Mouse (Mus musculus) myocyte (in vitro differentiated cells): ENCODE measurements around the gene Plcb4. TPM values are rescaled to one million over a fixed set of nuclear protein-coding genes. Genes with fewer than 3 reads are reported as not detected.

Source experiments
- H3K27me3 ChIP-seq: one replicate; pipeline ENCODE4 v1.6.1; 2011; ENCODE audit not compliant: control insufficient read depth, insufficient read depth, insufficient read length
- H3K36me3 ChIP-seq: one replicate; pipeline ENCODE4 v1.6.1; 2011; ENCODE audit not compliant: control insufficient read depth, insufficient read depth
- H3K4me2 ChIP-seq: one replicate; pipeline ENCODE4 v1.6.1; 2011; ENCODE audit warnings: low read depth, control low read depth
- H3K4me3 ChIP-seq: one replicate; pipeline ENCODE4 v1.5.1; 2011; ENCODE audit warnings: mild to moderate bottlenecking, control low read depth, moderate library complexity
- H3K79me2 ChIP-seq: one replicate; pipeline ENCODE4 v1.6.1; 2011; ENCODE audit not compliant: control insufficient read depth, insufficient read depth
- H3ac ChIP-seq: one replicate; pipeline ENCODE4 v1.6.1; 2011; ENCODE audit not compliant: control insufficient read depth, insufficient read length
- CEBPB ChIP-seq: IDR thresholded peaks from 2 replicates; pipeline ENCODE4 v1.6.1; 2011; ENCODE audit warnings: mild to moderate bottlenecking, moderate library complexity; ENCODE audit not compliant: poor library complexity, insufficient read depth, severe bottlenecking
- E2F4 ChIP-seq: IDR thresholded peaks from one replicate; pipeline ENCODE4 v1.6.1; 2011; ENCODE audit warnings: mild to moderate bottlenecking, control low read depth, moderate library complexity; ENCODE audit not compliant: insufficient read depth
- MAX ChIP-seq: IDR thresholded peaks from one replicate; pipeline ENCODE4 v1.6.1; 2011; ENCODE audit warnings: low read depth, mild to moderate bottlenecking, control low read depth
- MYOD1 ChIP-seq, 3 experiments: IDR thresholded peaks; one replicate each; pipeline ENCODE4 v1.6.1; 2011; ENCODE audit warnings: control low read depth in 2 of 3, low read depth in 2 of 3, mild to moderate bottlenecking in 2 of 3, moderate library complexity in 1 of 3; ENCODE audit not compliant: insufficient read length in 2 of 3, control insufficient read depth in 1 of 3
- MYOG ChIP-seq, 3 experiments: IDR thresholded peaks; one replicate each; pipeline ENCODE4 v1.6.1; 2011; ENCODE audit warnings: control low read depth in 2 of 3, low read depth in 2 of 3, mild to moderate bottlenecking in 2 of 3; ENCODE audit not compliant: insufficient read length in 2 of 3, control insufficient read depth in 1 of 3, insufficient read depth in 1 of 3
- POLR2A ChIP-seq: IDR thresholded peaks from one replicate; pipeline ENCODE4 v1.6.1; 2011; ENCODE audit warnings: low read depth, mild to moderate bottlenecking, control low read depth, moderate library complexity; ENCODE audit not compliant: insufficient read length
- POLR2AphosphoS2 ChIP-seq: IDR thresholded peaks from one replicate; pipeline ENCODE4 v1.6.1; 2011; ENCODE audit warnings: low read depth, control low read depth; ENCODE audit not compliant: insufficient read length
- REST ChIP-seq: IDR thresholded peaks from one replicate; pipeline ENCODE4 v1.6.1; 2011; ENCODE audit warnings: mild to moderate bottlenecking, control low read depth, moderate library complexity; ENCODE audit not compliant: insufficient read depth, insufficient read length
- SRF ChIP-seq: IDR thresholded peaks from one replicate; pipeline ENCODE4 v1.6.1; 2011; ENCODE audit warnings: low read depth; ENCODE audit not compliant: control insufficient read depth, insufficient read length
- TCF12 ChIP-seq: IDR thresholded peaks from one replicate; pipeline ENCODE4 v1.6.1; 2011; ENCODE audit warnings: mild to moderate bottlenecking, control low read depth; ENCODE audit not compliant: poor library complexity, insufficient read depth, severe bottlenecking
- TCF3 ChIP-seq: IDR thresholded peaks from one replicate; pipeline ENCODE4 v1.6.1; 2011; ENCODE audit warnings: low read depth, control low read depth; ENCODE audit not compliant: insufficient read length
- USF1 ChIP-seq: IDR thresholded peaks from one replicate; pipeline ENCODE4 v1.6.1; 2011; ENCODE audit warnings: low read depth, mild to moderate bottlenecking, control low read depth, moderate library complexity
- polyA plus RNA-seq: library from polyadenylated mRNA; unstranded; fragments of >200 nt; fragmentation: generic; extraction: Trizol; gene quantifications from one replicate; pipeline ENCODE4 v1.2.1, GENCODE M21; 2012; ENCODE audit warnings: missing spikeins

Plcb4 gene
- polyA plus RNA-seq, 1 experiment = 5.3 TPM

DNA sequence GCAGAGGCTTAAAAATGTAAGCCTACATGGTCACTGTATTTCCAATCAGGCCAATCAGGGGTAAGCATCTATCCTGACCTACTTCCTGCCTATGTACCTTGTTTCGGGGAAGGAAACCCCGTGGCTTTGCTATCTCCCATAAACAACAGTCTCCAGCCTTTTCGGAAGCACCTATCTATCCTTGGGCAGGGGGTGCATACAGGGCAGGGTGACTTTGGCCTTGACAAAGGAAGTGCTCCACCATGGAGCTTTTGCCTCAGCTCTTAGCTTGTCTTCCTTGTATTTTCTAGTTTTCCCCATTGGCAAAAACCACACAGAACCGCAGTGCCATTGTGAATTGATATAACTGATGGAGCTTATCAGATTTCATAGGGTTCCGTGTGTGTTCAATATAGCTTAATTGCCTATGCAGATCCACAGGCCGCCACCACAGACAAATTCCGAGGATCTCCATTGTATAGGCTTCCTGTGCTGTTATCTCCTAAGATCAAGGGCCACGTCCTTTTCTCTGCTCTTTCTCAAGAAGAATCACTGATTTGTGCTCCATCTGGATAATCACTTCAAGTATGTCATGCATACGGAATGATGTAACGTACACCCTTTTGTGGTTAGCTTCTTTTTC is 140.4 kb downstream of the Plcb4 start:
- no peaks in the 10 kb centered on the region for H3K36me3 ChIP-seq
- TF ChIP-seq TCF12 = no peak
- TF ChIP-seq REST = no peak
- no peak for TF ChIP-seq USF1
- TF ChIP-seq TCF3 = no peak
- TF ChIP-seq MYOD1 (IDR thresholded peaks at IDR 0.05; ENCODE audit: control insufficient read depth in 1 of 3, insufficient read length in 2 of 3, low read depth in 2 of 3) = no peak
- no peak for TF ChIP-seq SRF
- TF ChIP-seq E2F4 = no peak
- no peak for TF ChIP-seq MAX
- TF ChIP-seq CEBPB = no peak
- no peak for TF ChIP-seq POLR2AphosphoS2
- no peak for TF ChIP-seq POLR2A
- TF ChIP-seq MYOG (IDR thresholded peaks at IDR 0.05; ENCODE audit: control insufficient read depth in 1 of 3, insufficient read depth in 1 of 3, insufficient read length in 2 of 3, low read depth in 2 of 3) = no peak
- H3K79me2 ChIP-seq = no peaks in the 10 kb centered on the region
- no peak overlapping the region for H3ac ChIP-seq
- H3K4me2 ChIP-seq = no peak overlapping the region
- no peak overlapping the region for H3K4me3 ChIP-seq
- H3K27me3 ChIP-seq = no peaks in the 10 kb centered on the region

- H3K36me3 ChIP-seq = no peaks in the 10 kb centered on the region
- no peak overlapping the region for H3K4me2 ChIP-seq
- TF ChIP-seq CEBPB = no peak
- TF ChIP-seq POLR2AphosphoS2 = no peak
- TF ChIP-seq MYOD1 (IDR thresholded peaks at IDR 0.05; ENCODE audit: control insufficient read depth in 1 of 3, insufficient read length in 2 of 3, low read depth in 2 of 3) = no peak
- no peak for TF ChIP-seq USF1
- no peak for TF ChIP-seq SRF
- no peak for TF ChIP-seq MAX
- TF ChIP-seq MYOG (IDR thresholded peaks at IDR 0.05; ENCODE audit: control insufficient read depth in 1 of 3, insufficient read depth in 1 of 3, insufficient read length in 2 of 3, low read depth in 2 of 3) = no peak
- TF ChIP-seq TCF12 = no peak
- TF ChIP-seq REST = no peak
- no peak for TF ChIP-seq TCF3
- H3ac ChIP-seq = no peak overlapping the region
- no peaks in the 10 kb centered on the region for H3K27me3 ChIP-seq
- no peaks in the 10 kb centered on the region for H3K79me2 ChIP-seq
- no peak overlapping the region for H3K4me3 ChIP-seq
Observed at GRCm38 (mm10) chr2:135800385-135800784, 141.6 kb downstream of the Plcb4 start.

GRCm38 (mm10) chr2:135802878-135803450 is 144.2 kb downstream of the Plcb4 start:
- no peaks in the 10 kb centered on the region for H3K79me2 ChIP-seq
- H3K27me3 ChIP-seq = no peaks in the 10 kb centered on the region
- TF ChIP-seq E2F4 (no peak), POLR2A (no peak), MYOG (IDR thresholded peaks at IDR 0.05; ENCODE audit: control insufficient read depth in 1 of 3, insufficient read depth in 1 of 3, insufficient read length in 2 of 3, low read depth in 2 of 3) (no peak), REST (no peak), MYOD1 (IDR thresholded peaks at IDR 0.05; ENCODE audit: control insufficient read depth in 1 of 3, insufficient read length in 2 of 3, low read depth in 2 of 3) (no peak), TCF3 (no peak), USF1 (no peak), MAX (no peak), POLR2AphosphoS2 (no peak), SRF (no peak), CEBPB (no peak)
- H3ac ChIP-seq = no peak overlapping the region
- H3K4me2 ChIP-seq = no peak overlapping the region
- H3K4me3 ChIP-seq = no peak overlapping the region
- no peaks in the 10 kb centered on the region for H3K36me3 ChIP-seq

- no peaks in the 10 kb centered on the region for H3K27me3 ChIP-seq
- H3K36me3 ChIP-seq = no peaks in the 10 kb centered on the region
- no peaks in the 10 kb centered on the region for H3K79me2 ChIP-seq
- H3K4me3 ChIP-seq = no peak overlapping the region
- TF ChIP-seq CEBPB = peak; percentile 77
- TF ChIP-seq MYOD1 (IDR thresholded peaks at IDR 0.05; ENCODE audit: control insufficient read depth in 1 of 3, insufficient read length in 2 of 3, low read depth in 2 of 3) = peak in 2 of 3 experiments; percentile 14 to 53
- TF ChIP-seq MYOG (IDR thresholded peaks at IDR 0.05; ENCODE audit: control insufficient read depth in 1 of 3, insufficient read depth in 1 of 3, insufficient read length in 2 of 3, low read depth in 2 of 3) = no peak
- H3ac ChIP-seq = no peak overlapping the region
- peak overlapping the region; percentile 44 for H3K4me2 ChIP-seq
Observed at GRCm38 (mm10) chr2:135805748-135806685, 147.2 kb downstream of the Plcb4 start.
